Mouse (Mus musculus) midbrain, embryonic 14.5 days (tissue): ENCODE results near the gene Ttyh1. TPM values are rescaled to one million over a fixed set of nuclear protein-coding genes. Genes with fewer than 3 reads are reported as not detected.

Experiments used
- ATAC-seq: fragments of 200-750 bp; cut with Nextera tagmentation; 2 replicates; pipeline ENCODE4 v1.8.0; 2017; ENCODE audit warnings: moderate number of reproducible peaks, moderate library complexity; ENCODE audit not compliant: low FRiP score, low TSS enrichment
- DNase-seq: peaks from one replicate; pipeline ENCODE4 v3.0.0-alpha.2; 2015
- H3K27ac ChIP-seq: fragments of 300-500 bp; sonication (generic); replicated peaks from 2 replicates; pipeline ENCODE4 v1.5.1; 2014; ENCODE audit warnings: mild to moderate bottlenecking, low read depth, low read length, moderate library complexity
- H3K27me3 ChIP-seq: fragments of 300-500 bp; sonication (generic); 2 replicates; pipeline ENCODE4 v1.6.1; 2014; ENCODE audit warnings: low read length, control low read depth, mixed read lengths; ENCODE audit not compliant: control insufficient read depth, insufficient read depth
- H3K36me3 ChIP-seq: fragments of 300-500 bp; sonication (generic); 2 replicates; pipeline ENCODE4 v1.6.1; 2014; ENCODE audit warnings: low read length, control low read depth; ENCODE audit not compliant: control insufficient read depth, insufficient read depth
- H3K4me1 ChIP-seq: fragments of 300-500 bp; sonication (generic); 2 replicates; pipeline ENCODE4 v1.6.1; 2014; ENCODE audit warnings: mild to moderate bottlenecking, antibody characterized with exemption, low read length, control low read depth; ENCODE audit not compliant: control insufficient read depth, insufficient read depth
- H3K4me2 ChIP-seq: fragments of 300-500 bp; sonication (generic); 2 replicates; pipeline ENCODE4 v1.6.1; 2014; ENCODE audit warnings: mild to moderate bottlenecking, low read length, moderate library complexity
- H3K4me3 ChIP-seq: fragments of 300-500 bp; sonication (generic); replicated peaks from 2 replicates; pipeline ENCODE4 v1.5.1; 2014; ENCODE audit warnings: low read depth, low read length
- H3K9ac ChIP-seq: fragments of 300-500 bp; sonication (generic); replicated peaks from 2 replicates; pipeline ENCODE4 v1.6.1; 2014; ENCODE audit warnings: mild to moderate bottlenecking, low read length, moderate library complexity
- H3K9me3 ChIP-seq: fragments of 300-500 bp; sonication (generic); 2 replicates; pipeline ENCODE4 v1.6.1; 2016; ENCODE audit warnings: low read length, control low read depth, mixed read lengths; ENCODE audit not compliant: control insufficient read depth
- WGBS: fragments of 180-500 bp; shearing (Covaris S2); extraction: QIAGEN DNeasy Blood & Tissue Kit; methylation state at CpG from one replicate; pipeline ENCODE4 v1.1.7; 2014; 5-methylcytosine and 5-hydroxymethylcytosine counted together
- polyA plus RNA-seq: library from polyadenylated mRNA; unstranded; fragments of >200 nt; fragmentation: Nextera tagmentation; extraction: Ambion mirVana; gene quantifications from 2 replicates; pipeline ENCODE4 v1.2.1, GENCODE M21; 2014

Gene Ttyh1
- polyA plus RNA-seq = 104 and 112 TPM in 2 replicates

DNA sequence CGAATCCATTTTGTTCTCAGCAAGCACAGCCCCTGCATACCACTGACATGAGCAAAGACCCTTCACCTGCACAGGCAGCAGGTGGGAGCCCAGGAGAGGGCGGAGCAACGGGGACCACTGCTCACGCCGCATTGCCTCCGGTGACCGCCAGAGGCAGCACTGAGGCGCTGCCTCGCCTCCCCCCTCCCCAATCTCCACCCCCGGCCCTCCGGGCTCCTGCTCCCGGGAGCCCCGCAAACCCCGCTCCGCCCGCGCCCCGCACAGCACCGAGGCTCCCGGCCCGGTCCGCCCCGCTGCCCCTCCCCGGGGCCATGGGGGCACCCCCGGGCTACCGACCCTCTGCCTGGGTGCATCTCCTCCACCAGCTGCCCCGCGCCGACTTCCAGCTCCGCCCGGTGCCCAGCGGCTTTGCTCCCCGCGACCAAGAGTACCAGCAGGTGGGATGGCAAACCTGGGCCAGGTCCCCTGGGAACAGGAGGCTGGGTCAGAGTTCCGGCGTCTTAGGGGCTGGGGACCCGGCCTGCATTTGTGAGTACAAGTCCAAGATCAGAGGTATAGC is at the start of gene Ttyh1:
Gene Ttyh1 (plus strand): TSS at position 65 of the 559 bp plus-strand sequence.
- 0% methylated on average over 37 of the region's 37 CpGs for WGBS
- DNase-seq (peak; percentile 83), ATAC-seq (peak; percentile 5; the same call in 1 of the 2 replicates)
- Histone ChIP-seq H3K4me2 (peak within 1 kb of the TSS; percentile 73), H3K27me3 (no peaks in the 10 kb centered on the region), H3K4me3 (peak within 1 kb of the TSS; percentile 69), H3K27ac (peak within 1 kb of the TSS; percentile 77), H3K36me3 (no peaks in the 10 kb centered on the region), H3K4me1 (peaks cover 38% of the 10 kb centered on the region), H3K9me3 (no peaks in the 10 kb centered on the region), H3K9ac (peak within 1 kb of the TSS; percentile 79)

DNA sequence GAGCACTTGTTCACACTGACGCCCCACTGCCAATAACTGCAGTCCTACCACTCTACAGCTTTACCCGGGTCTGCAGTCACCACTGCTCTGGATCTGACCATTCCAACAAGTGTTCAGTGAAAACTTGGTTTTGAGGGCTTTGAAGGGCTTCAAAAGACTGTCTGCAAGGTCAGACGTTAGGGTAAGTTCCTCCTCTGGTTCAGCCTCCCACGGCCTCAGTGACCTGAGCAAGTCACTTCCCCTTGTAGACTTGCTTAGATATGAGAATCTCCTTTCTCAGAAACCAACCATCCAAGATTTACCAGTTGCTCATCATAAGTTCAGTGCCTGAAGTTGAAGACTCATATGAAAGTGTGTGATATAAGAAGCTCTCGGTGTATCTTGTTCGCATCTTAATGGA is 48.1 kb upstream of the Ttyh1 start:
- H3K4me1 ChIP-seq = no peaks in the 10 kb centered on the region
- 89% methylated on average over 6 of the region's 6 CpGs for WGBS
- DNase-seq (no peak), ATAC-seq (no peak)
- H3K27ac ChIP-seq = no peak overlapping the region
- no peaks in the 10 kb centered on the region for H3K36me3 ChIP-seq
- no peaks in the 10 kb centered on the region for H3K9me3 ChIP-seq
- no peak overlapping the region for H3K9ac ChIP-seq
- H3K27me3 ChIP-seq = no peaks in the 10 kb centered on the region
- no peak overlapping the region for H3K4me2 ChIP-seq
- H3K4me3 ChIP-seq = no peak overlapping the region

DNA sequence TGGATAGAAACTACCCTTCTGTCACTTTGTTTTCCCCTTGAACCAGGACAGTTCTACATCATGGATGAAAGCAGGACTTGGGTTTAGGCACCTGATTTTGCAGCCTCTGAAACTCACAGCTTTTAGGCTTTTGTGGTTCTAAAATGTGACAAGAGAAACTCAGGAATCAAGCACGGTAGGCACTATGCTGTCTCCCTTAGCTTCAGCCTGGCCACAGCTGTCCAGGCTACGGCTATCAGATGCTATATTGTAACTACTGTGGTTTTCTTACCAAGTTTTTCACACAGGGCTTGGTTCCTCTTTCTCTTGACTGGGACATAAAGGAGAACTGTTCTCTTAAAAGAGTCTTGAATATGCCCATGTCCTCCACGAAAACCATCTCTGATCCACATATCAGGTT is 46.1 kb upstream of the Ttyh1 start:
- H3K9ac ChIP-seq = no peak overlapping the region
- no peaks in the 10 kb centered on the region for H3K4me1 ChIP-seq
- no peak for DNase-seq
- no peak for ATAC-seq
- H3K27me3 ChIP-seq = no peaks in the 10 kb centered on the region
- no peak overlapping the region for H3K4me3 ChIP-seq
- H3K27ac ChIP-seq = no peak overlapping the region
- WGBS = 81% methylated on average over 3 of the region's 3 CpGs
- H3K4me2 ChIP-seq = no peak overlapping the region
- no peaks in the 10 kb centered on the region for H3K9me3 ChIP-seq
- no peaks in the 10 kb centered on the region for H3K36me3 ChIP-seq

DNA sequence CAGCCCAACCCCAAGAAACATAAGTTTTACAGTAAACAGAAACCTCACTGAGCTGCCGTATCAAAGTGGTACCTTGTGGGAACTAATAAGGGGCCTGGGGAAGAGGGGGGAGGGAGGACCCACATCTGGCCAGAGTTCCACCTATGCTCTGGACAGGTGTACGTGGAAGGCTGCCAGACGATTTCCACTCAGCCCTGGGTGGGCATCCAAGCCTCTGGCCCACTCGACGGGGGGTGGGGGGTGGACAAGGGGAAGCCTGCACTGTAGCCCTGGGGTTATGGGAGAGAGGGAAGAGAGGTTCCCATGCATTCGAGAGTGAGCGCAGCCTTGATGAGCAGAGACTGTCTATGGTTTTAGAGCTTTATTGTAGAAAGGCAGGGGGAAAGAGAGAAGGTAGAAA is 39.7 kb upstream of the Ttyh1 start:
- no peak for ATAC-seq
- 88% methylated on average over 7 of the region's 7 CpGs for WGBS
- no peak overlapping the region for H3K4me3 ChIP-seq

DNA sequence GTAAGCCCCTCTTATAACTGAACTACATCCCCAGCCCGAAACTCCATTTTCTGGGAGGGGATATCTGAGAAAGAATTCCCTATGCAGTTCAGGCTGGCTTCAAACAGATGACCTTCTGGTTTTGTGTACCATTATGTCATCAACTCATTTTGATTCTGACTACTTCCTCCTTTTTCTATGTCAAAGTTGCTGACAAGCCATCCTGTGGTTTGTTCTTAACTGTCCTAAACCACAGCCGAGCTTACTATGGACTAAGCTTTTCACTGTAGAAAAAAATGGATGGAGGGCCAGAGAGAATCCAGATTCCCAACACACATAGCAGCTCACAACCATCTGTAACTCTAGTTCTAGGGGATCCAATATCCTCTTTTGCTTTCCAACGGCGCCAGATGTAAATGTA is 38.7 kb upstream of the Ttyh1 start:
- no peak overlapping the region for H3K9ac ChIP-seq
- H3K4me1 ChIP-seq = no peaks in the 10 kb centered on the region
- H3K36me3 ChIP-seq = no peaks in the 10 kb centered on the region
- ATAC-seq (no peak), DNase-seq (no peak)
- no peaks in the 10 kb centered on the region for H3K27me3 ChIP-seq
- WGBS = 88% methylated on average over 4 of the region's 4 CpGs
- H3K4me3 ChIP-seq = no peak overlapping the region
- H3K27ac ChIP-seq = no peak overlapping the region
- no peaks in the 10 kb centered on the region for H3K9me3 ChIP-seq
- H3K4me2 ChIP-seq = no peak overlapping the region

More for the DNA sequence above, 39.7 kb upstream of the Ttyh1 start:
- Histone ChIP-seq H3K36me3 (no peaks in the 10 kb centered on the region), H3K4me1 (no peaks in the 10 kb centered on the region), H3K4me2 (no peak overlapping the region), H3K9ac (no peak overlapping the region), H3K9me3 (no peaks in the 10 kb centered on the region), H3K27ac (no peak overlapping the region), H3K27me3 (no peaks in the 10 kb centered on the region)
- no peak for DNase-seq

DNA sequence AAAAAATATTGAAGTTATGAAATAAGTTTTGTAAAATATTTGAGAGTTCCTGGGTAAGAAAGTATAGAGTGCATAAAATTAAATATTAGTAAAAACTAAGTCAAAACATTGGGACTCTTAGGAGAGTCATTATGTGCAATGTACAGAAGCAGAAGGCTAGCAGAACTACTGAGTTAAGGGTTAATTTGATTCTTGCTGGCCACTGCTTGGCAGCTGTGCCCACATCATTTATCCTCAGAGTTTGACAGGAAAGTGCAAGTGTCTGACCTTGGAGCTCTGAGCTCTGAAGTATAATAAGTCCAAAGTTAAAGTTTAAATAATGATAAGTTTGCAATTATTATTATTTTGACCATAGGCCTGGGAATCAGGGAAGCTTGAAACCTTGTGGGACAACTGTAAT is 37.5 kb upstream of the Ttyh1 start:
- Histone ChIP-seq H3K27me3 (no peaks in the 10 kb centered on the region), H3K9me3 (no peaks in the 10 kb centered on the region), H3K4me1 (no peaks in the 10 kb centered on the region), H3K4me2 (no peak overlapping the region), H3K4me3 (no peak overlapping the region), H3K36me3 (no peaks in the 10 kb centered on the region), H3K27ac (no peak overlapping the region), H3K9ac (no peak overlapping the region)
- ATAC-seq (no peak), DNase-seq (no peak)

DNA sequence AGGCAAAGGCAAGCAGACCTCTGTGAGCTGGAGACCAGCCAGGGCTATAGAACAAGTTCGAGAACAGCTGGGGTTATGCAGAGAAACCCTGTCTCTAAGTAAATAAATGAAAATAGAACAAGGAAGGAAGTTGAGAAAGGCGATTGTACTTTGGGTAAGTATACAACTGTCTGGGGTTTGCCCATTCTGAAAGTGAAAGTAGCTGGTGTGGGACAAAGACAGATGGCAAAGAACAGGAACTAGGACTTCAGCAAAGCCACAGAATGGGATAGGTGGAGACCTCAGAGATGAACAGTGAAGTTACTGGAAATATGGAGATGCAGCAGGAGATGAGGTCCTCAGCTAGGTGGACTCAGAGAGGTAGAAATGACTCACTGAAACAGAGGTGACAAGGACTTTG is 36.4 kb upstream of the Ttyh1 start:
- Histone ChIP-seq H3K4me3 (no peak overlapping the region), H3K27me3 (no peaks in the 10 kb centered on the region), H3K9ac (no peak overlapping the region), H3K27ac (no peak overlapping the region), H3K36me3 (no peaks in the 10 kb centered on the region), H3K9me3 (no peaks in the 10 kb centered on the region), H3K4me1 (no peaks in the 10 kb centered on the region), H3K4me2 (no peak overlapping the region)
- no peak for ATAC-seq
- WGBS = 66% methylated on average over 2 of the region's 2 CpGs
- no peak for DNase-seq

DNA sequence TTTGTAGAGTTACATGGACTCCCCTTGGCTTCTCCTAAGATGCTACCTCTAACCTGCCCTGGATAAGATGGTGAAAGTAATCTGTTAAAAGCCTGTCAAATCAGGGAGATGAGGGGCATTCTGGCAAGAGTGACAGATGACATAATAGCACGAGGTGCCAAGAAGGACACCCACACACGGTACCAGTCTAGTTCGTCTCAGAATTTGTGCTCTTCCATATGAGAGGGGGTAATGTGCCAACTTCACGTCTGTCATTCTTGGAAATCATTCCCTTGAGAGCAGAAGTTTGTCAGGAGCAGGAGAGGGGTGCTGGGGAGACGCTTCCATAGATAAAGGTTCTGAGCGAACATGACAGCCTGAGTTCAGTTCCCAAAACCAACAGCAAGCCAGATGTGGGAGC is 35.0 kb upstream of the Ttyh1 start:
- no peak overlapping the region for H3K4me2 ChIP-seq
- WGBS = 78% methylated on average over 6 of the region's 6 CpGs
- no peak overlapping the region for H3K9ac ChIP-seq
- no peaks in the 10 kb centered on the region for H3K36me3 ChIP-seq
- no peak overlapping the region for H3K4me3 ChIP-seq
- H3K27me3 ChIP-seq = no peaks in the 10 kb centered on the region
- H3K4me1 ChIP-seq = no peaks in the 10 kb centered on the region
- H3K9me3 ChIP-seq = no peaks in the 10 kb centered on the region
- DNase-seq (no peak), ATAC-seq (no peak)
- H3K27ac ChIP-seq = no peak overlapping the region

DNA sequence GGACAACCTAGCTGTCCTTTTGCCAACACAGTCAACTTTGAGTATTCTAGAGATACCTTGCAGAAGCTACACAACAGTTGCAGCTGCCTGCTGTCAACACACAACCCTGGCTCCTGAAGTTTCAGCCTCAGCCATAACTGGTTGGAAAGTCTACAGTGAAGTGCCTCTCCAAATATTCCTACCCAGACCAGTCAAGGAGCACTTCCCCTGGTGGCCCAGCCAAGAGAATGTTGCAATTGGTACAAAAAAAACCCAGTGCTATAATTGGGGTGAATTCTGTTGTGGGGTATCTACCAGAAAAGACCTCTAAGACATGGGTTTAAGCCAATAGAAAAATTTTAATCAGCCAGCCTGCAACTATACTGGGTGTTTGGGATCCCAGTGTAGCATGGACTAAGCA is 33.6 kb upstream of the Ttyh1 start:
- Histone ChIP-seq H3K4me3 (no peak overlapping the region), H3K27me3 (no peaks in the 10 kb centered on the region), H3K4me1 (no peaks in the 10 kb centered on the region), H3K9me3 (no peaks in the 10 kb centered on the region), H3K9ac (no peak overlapping the region), H3K27ac (no peak overlapping the region), H3K4me2 (no peak overlapping the region), H3K36me3 (no peaks in the 10 kb centered on the region)
- DNase-seq (no peak), ATAC-seq (no peak)
